Mouse (Mus musculus) heart, adult 11 months (tissue): Measurements from ENCODE around the gene Hpse2.
A peak's percentile ranks its signal among the peaks of the same experiment; 100 is the strongest.

ENCODE experiments used
- DNase-seq: peaks from one replicate; pipeline ENCODE4 v3.0.0; 2022

Hpse2 gene

DNA sequence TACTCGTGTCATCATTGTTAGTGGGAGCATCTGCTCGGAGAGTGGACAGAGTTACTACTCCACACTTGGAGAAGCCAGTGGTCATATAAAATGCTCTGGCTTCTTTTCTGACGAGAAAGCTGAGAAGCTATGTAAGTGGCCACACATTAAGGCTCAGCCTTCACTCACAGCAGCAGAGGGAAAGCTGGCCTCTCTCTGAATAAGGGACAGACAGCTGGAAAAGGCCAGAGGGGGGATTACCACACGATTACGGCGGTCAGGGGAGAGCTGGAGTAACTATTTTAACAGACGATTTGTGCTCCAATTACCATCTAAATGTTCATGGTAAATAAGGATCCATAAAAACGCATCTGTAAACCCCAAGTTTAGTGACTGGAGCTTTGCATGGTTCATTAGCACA lies 232.1 kb downstream of the Hpse2 start:
- DNase-seq, result peak; percentile 84

GRCm38 (mm10) chr19:43155582-43155981 lies 232.6 kb downstream of the Hpse2 start:
- DNase-seq, result peak; percentile 93

- DNase-seq, result no peak
Measured at GRCm38 (mm10) chr19:43147901-43148300, 240.3 kb downstream of the Hpse2 start.

- no peak for DNase-seq
Measured at GRCm38 (mm10) chr19:43146820-43147219, 241.3 kb downstream of the Hpse2 start.

DNA sequence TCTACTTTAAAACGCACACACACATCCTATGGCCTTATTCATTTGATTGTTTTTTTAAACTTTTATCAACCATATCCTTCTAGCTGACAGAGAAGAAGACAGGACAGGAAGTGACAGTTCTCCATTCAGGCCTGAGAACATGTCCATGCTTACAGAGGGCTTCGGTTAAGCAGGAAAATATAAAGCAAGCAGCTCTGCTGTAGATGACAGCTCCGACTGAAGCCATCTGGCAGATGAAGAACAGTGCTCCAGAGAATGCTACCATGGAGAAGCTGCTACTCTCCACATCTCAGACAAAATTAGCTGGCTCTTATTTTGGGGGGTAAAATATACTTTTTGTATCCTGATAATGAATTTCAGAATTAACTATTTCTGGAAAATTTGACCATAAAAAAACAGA lies 246.5 kb downstream of the Hpse2 start:
- no peak for DNase-seq

DNA sequence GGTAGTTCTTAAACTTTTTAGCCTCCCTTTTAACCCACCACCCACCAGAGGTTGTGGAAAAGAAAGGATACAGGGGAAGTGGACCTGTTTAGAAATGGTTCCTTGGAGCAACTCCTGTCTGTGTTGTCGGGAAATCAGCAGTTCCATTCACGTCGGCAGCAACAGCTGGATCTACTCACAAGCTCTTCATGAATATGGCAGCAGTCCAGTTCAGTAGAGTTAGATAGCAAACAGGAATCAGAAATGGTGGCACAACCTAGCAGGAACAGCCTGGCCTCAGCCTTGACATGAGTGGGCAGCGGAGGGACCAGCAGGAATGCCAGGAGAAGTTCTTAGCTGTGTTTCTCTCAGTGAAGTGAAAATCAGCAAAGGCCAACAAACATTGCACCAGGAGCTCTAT lies 278.4 kb downstream of the Hpse2 start:
- no peak for DNase-seq

DNA sequence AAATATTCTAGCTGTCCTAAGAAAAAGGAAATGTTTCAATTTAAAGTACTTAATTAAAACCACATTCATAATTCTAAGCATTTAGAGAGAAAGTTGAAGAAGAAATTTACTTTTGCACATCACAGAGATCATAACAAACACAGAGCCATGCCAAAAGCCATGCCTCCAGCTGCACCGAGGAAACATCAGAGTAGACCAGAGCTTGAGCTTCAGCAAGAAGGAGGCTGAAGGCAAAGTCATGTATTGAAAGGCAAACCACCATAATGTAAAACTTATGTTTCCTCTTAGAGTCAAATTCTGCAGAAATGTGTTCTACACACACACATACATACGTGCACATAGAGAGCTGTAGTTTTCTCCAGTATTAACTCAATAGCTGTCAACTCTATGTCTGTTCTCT lies 291.2 kb downstream of the Hpse2 start:
- no peak for DNase-seq

- DNase-seq, result no peak
Measured at GRCm38 (mm10) chr19:43087216-43087615, 300.9 kb downstream of the Hpse2 start.

- no peak for DNase-seq
Measured at GRCm38 (mm10) chr19:43064155-43064554, 324.0 kb downstream of the Hpse2 start.

- DNase-seq, result no peak
Measured at GRCm38 (mm10) chr19:43044506-43044905, 343.6 kb downstream of the Hpse2 start.

GRCm38 (mm10) chr19:43042721-43043120 lies 345.4 kb downstream of the Hpse2 start:
- DNase-seq, result no peak

DNA sequence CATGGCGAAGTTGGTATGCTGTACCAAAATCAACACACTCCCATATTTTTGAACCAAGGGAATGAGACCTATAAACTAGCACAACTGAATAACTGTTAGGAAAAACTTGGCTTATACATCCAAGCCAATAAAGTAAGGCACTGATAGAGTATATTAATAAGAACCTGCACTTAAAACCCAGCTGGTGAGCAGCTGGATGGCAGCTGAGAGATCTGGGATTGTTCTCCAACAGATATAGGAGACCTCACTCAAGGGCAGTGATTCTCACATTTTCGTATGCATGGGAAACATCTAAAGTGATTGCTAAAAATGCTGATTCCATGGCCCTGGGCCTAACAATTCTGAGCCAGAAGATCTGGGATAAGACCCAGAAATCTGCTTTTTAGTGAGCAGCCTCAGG lies 345.9 kb downstream of the Hpse2 start:
- DNase-seq, result no peak

- DNase-seq, result no peak
Measured at GRCm38 (mm10) chr19:43036381-43036780, 351.8 kb downstream of the Hpse2 start.

- no peak for DNase-seq
Measured at GRCm38 (mm10) chr19:43027305-43027704, 360.9 kb downstream of the Hpse2 start.

GRCm38 (mm10) chr19:43022611-43023173 lies 365.5 kb downstream of the Hpse2 start:
- DNase-seq, result no peak

DNA sequence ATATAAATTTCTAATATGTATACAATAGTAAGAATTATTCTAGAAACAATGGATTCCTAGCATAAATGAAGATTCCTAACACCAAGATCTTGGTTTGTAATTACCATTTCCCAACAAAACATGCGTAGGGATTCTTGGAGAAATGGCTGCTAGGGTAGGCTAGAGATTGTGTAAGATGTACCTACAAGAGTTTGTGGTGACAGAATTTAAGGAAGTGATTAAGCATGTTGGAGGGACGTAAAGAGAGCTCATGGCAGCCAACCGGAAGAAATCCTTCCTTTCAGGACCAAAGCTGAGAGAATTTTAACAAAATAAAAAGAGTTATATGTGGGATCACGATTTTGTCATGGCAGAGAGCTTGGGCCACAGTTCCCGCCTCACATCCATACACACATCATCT lies 369.4 kb downstream of the Hpse2 start:
- no peak for DNase-seq

DNA sequence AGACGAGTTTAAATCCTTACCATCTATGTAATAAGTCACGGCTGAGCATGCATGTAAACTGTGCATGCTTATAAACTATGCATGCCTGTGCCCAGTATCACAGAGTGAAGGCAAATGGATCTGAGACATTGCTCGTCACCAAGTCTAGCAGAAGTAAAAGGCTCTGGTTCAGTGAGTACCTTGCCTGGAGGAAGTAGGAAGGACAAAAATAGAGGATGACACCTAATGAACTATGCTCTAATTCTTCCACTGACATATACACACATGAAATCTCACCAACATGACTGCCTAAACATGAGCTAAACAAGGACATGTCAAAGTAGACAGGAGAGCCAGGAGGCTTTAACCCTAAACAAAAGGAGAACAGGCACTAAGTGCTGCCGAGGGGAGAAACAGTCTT lies 391.7 kb downstream of the Hpse2 start:
- no peak for DNase-seq

GRCm38 (mm10) chr19:42988833-42989232 lies 399.3 kb downstream of the Hpse2 start:
- DNase-seq, result no peak

GRCm38 (mm10) chr19:42986315-42986701 lies 401.8 kb downstream of the Hpse2 start:
- no peak for DNase-seq

GRCm38 (mm10) chr19:42985372-42986314 lies 402.5 kb downstream of the Hpse2 start:
- DNase-seq, result no peak

DNA sequence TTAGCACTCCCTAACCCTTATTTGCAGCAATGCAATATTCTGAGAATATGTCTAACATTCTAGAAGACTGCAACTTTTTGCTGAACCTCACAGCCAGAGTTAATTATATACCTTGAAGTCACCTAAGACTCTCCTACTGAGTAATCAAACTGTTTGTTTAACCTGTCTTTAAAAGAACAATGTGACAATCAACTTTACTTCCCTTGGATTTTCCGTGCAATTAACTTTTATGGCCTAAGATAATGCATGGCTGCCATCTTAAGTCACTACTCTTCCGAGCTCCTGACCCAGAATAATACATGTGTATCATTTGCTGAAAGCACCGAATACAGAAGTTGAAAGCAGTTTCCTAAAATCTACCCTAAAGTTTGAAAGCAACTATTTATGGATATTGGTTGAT lies 407.6 kb downstream of the Hpse2 start:
- no peak for DNase-seq

DNA sequence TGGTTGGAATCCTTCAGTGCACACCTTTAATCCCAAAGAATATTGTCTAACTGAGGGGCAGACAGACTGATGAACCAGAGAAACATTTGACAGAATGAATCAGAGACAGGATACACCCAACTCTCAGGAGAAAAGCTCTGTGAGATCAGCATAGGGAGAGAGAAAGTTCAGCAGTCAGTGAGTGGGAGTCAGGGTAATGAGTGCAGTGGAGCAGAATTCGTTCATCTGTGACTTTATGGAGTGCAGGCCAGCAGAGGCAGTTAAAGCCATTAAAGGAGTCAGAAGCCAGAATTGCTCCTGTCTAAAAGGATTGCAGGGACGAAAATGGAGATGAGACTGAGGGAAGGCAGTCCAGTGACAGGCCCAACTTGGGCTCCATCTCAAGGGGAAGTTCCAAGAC lies 410.2 kb downstream of the Hpse2 start:
- DNase-seq, result no peak

DNA sequence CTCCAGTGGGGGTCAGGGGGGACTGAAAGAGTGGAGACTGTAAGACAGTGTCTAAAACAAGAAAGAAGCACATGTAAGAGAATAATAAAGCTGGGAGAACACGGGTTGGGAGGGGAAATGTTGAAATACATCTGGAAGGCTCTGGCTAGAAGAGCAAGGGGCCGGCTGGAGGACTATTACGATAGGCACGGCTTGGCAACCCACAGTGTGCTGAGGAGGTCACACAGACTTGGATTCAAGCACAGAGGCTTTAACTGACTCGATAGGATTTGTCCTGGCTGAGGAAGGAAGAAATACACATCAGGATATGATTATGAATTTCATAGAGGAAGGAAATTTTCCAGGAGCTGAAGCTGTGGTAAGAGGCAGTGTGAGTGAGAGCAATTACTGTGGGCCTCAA lies 414.4 kb downstream of the Hpse2 start:
- no peak for DNase-seq

- DNase-seq, result no peak
Measured at GRCm38 (mm10) chr19:42965171-42965570, 423.0 kb downstream of the Hpse2 start.
